Mouse (Mus musculus) intestine, postnatal 0 days (tissue): Measurements from ENCODE around the gene Prkar2b. TPM values are rescaled to one million over a fixed set of nuclear protein-coding genes. Genes with fewer than 3 reads are reported as not detected.
A peak's percentile ranks its signal among the peaks of the same experiment; 100 is the strongest.

Experiments used
- ATAC-seq: fragments of 200-750 bp; cut with Nextera tagmentation; 2 replicates; pipeline ENCODE4 v1.8.0; 2017; ENCODE audit warnings: mild to moderate bottlenecking, moderate TSS enrichment, moderate library complexity
- H3K27ac ChIP-seq: fragments of 300-500 bp; sonication (generic); 2 replicates; pipeline ENCODE4 v1.5.1; 2014; ENCODE audit warnings: mild to moderate bottlenecking, low read depth, low read length, moderate library complexity
- H3K27me3 ChIP-seq: fragments of 300-500 bp; sonication (generic); replicated peaks from 2 replicates; pipeline ENCODE4 v1.6.1; 2014; ENCODE audit warnings: low read length, mixed read lengths; ENCODE audit not compliant: control insufficient read depth, insufficient read depth
- H3K36me3 ChIP-seq: fragments of 300-500 bp; sonication (generic); 2 replicates; pipeline ENCODE4 v1.6.1; 2014; ENCODE audit warnings: mild to moderate bottlenecking, moderate library complexity; ENCODE audit not compliant: control insufficient read depth, insufficient read depth
- H3K4me1 ChIP-seq: fragments of 300-500 bp; sonication (generic); replicated peaks from 2 replicates; pipeline ENCODE4 v1.6.1; 2014; ENCODE audit warnings: antibody characterized with exemption, low read length, mixed read lengths; ENCODE audit not compliant: control insufficient read depth, insufficient read depth
- H3K4me2 ChIP-seq: fragments of 300-500 bp; sonication (generic); replicated peaks from 2 replicates; pipeline ENCODE4 v1.6.1; 2014; ENCODE audit warnings: low read depth, mild to moderate bottlenecking, moderate library complexity
- H3K4me3 ChIP-seq: fragments of 300-500 bp; sonication (generic); 2 replicates; pipeline ENCODE4 v1.5.1; 2014; ENCODE audit warnings: low read depth, low read length
- H3K9ac ChIP-seq: fragments of 300-500 bp; sonication (generic); 2 replicates; pipeline ENCODE4 v1.6.1; 2014; ENCODE audit warnings: mild to moderate bottlenecking, low read depth, low read length
- H3K9me3 ChIP-seq: fragments of 300-500 bp; sonication (generic); 2 replicates; pipeline ENCODE4 v1.6.1; 2016; ENCODE audit warnings: mixed run types; ENCODE audit not compliant: control insufficient read depth
- CTCF ChIP-seq: sonication (generic); IDR thresholded peaks from 2 replicates; pipeline ENCODE4 v1.5.1; 2016; ENCODE audit warnings: low read depth, mild to moderate bottlenecking, control low read depth, antibody characterized with exemption, moderate library complexity
- WGBS: fragments of 180-500 bp; shearing (Covaris S2); extraction: QIAGEN DNeasy Blood & Tissue Kit; methylation state at CpG from one replicate; pipeline ENCODE4 v1.1.7; 2014; 5-methylcytosine and 5-hydroxymethylcytosine counted together
- polyA plus RNA-seq: library from polyadenylated mRNA; unstranded; fragments of >200 nt; fragmentation: Nextera tagmentation; extraction: Ambion mirVana; gene quantifications from 2 replicates; pipeline ENCODE4 v1.2.1, GENCODE M21; 2015

Gene Prkar2b
- polyA plus RNA-seq, 1 experiment from 2014 or later = 12.5 TPM

DNA sequence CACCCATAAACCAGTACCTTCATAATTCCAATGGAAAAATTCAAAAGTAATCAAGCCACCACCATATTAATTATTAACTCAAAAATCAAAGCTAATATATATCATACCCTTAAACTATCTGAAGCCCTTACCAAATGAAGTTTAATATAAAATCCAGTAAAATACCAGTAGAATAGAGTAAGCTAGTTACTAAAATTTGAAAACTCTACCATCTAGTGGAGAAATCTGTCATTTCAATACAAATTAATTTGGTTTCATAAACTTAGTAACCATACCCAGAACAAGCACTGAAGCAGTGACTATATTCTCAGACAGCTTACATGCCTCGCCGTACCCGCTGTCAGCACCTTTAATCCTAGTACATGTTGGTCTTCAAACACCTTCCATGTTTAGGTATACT is 129.3 kb downstream of the Prkar2b start:
- Histone ChIP-seq H3K9ac (no peak overlapping the region), H3K4me1 (no peaks in the 10 kb centered on the region), H3K4me2 (no peak overlapping the region), H3K9me3 (no peaks in the 10 kb centered on the region), H3K27me3 (no peaks in the 10 kb centered on the region), H3K27ac (no peak overlapping the region), H3K4me3 (no peak overlapping the region), H3K36me3 (peaks cover 67% of the 10 kb centered on the region)
- 94% methylated on average over 3 of the region's 3 CpGs for WGBS
- no peak for TF ChIP-seq CTCF
- no peak for ATAC-seq

DNA sequence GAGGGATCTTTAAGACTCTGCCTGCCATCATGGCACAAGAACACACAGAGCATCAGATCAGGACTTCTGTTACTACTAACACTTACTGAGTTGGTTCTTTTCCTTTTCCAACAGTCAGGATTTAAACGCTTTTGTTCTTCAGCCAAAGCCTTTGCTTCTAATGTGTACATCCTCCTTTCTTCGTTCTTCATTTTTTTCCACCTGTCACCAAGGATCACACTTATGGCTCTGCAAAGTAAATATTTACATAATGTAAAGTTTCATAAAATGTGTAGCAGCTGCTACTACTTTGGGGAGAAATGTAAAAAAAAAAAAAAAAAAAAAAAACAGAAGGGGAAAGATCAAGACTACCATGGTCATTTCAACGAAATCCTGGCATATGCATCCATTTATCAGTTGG is 132.6 kb downstream of the Prkar2b start:
- Histone ChIP-seq H3K4me2 (no peak overlapping the region), H3K9me3 (no peaks in the 10 kb centered on the region), H3K27ac (no peak overlapping the region), H3K27me3 (no peaks in the 10 kb centered on the region), H3K36me3 (peaks cover 62% of the 10 kb centered on the region), H3K9ac (no peak overlapping the region), H3K4me3 (no peak overlapping the region), H3K4me1 (no peaks in the 10 kb centered on the region)
- ATAC-seq = no peak
- 51% methylated on average over 3 of the region's 3 CpGs for WGBS
- TF ChIP-seq CTCF = no peak

DNA sequence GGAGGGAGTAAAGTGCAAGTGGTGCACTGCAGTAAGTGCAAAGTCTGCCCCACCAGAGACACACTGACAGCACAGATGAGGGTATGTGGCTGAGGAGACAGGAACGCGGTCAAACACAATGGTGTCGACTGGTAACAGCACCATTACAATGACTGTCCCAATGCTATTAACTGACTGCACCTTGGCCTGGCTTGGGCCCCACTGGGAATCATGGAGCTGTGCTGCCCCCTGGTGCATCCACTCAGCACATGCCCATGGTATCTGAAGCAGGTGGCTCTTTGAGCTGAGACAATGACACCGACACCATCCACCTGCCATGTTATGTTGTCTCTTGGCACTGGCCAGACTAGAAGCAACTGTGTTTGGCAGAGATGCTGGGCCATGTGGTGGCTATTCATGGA is 134.4 kb downstream of the Prkar2b start:
- no peak overlapping the region for H3K4me3 ChIP-seq
- peak overlapping the region; percentile 41; the same call in 1 of the 2 replicates for H3K27ac ChIP-seq
- no peak overlapping the region for H3K9ac ChIP-seq
- no peaks in the 10 kb centered on the region for H3K9me3 ChIP-seq
- H3K27me3 ChIP-seq = no peaks in the 10 kb centered on the region
- WGBS = 43% methylated on average over 4 of the region's 4 CpGs
- ATAC-seq = peak; percentile 89
- peak; percentile 93 for TF ChIP-seq CTCF
- no peak overlapping the region for H3K4me2 ChIP-seq
- no peaks in the 10 kb centered on the region for H3K4me1 ChIP-seq
- H3K36me3 ChIP-seq = peaks cover 50% of the 10 kb centered on the region

DNA sequence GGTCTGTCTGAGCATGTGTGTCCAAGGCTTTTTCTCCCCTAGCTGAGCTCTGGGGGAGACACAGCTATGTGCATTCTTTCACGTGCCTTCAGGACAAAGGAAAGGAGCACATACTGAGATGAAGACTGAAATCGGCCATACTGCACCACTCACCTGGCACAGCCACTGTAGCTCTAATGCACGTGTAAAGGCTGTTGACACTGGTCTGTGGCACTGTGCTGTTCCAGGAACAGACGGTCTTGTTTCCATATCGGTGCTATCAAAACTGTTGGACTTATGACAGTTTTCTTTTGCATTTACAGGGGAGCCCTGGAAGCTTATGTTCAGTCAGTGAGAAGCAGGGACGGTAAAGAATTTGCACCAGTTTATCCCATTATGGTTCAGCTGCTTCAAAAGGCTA is 135.8 kb downstream of the Prkar2b start:
- no peaks in the 10 kb centered on the region for H3K9me3 ChIP-seq
- no peaks in the 10 kb centered on the region for H3K4me1 ChIP-seq
- no peak for TF ChIP-seq CTCF
- 88% methylated on average over 6 of the region's 6 CpGs for WGBS
- H3K27ac ChIP-seq = no peak overlapping the region
- peaks cover 39% of the 10 kb centered on the region for H3K36me3 ChIP-seq
- H3K4me2 ChIP-seq = no peak overlapping the region
- H3K4me3 ChIP-seq = no peak overlapping the region
- no peak for ATAC-seq
- no peaks in the 10 kb centered on the region for H3K27me3 ChIP-seq
- no peak overlapping the region for H3K9ac ChIP-seq

DNA sequence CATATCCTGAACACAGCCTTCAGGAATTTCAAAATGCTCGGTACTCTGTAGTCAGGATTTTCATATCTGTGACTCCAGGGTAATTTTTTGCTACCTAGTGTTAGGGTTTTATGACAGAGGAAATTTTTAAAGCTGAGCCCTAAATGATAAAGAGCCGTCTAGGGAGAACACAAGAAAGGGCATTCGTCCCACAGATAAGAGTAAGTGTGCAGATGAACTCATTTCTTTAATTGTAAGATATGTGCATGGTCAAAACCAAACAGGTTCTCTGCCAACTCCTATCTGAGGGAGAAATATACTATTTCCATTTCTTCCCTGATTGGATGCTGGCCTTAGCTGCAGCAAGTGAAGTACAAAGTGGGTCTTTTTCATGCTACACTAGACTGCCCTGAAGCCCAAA is 137.0 kb downstream of the Prkar2b start:
- H3K4me1 ChIP-seq = no peaks in the 10 kb centered on the region
- no peak overlapping the region for H3K4me2 ChIP-seq
- WGBS = 60% methylated on average over 3 of the region's 3 CpGs
- H3K9ac ChIP-seq = no peak overlapping the region
- ATAC-seq = no peak
- TF ChIP-seq CTCF = no peak
- no peaks in the 10 kb centered on the region for H3K27me3 ChIP-seq
- no peak overlapping the region for H3K27ac ChIP-seq
- peaks cover 42% of the 10 kb centered on the region for H3K36me3 ChIP-seq
- H3K9me3 ChIP-seq = no peaks in the 10 kb centered on the region
- no peak overlapping the region for H3K4me3 ChIP-seq

DNA sequence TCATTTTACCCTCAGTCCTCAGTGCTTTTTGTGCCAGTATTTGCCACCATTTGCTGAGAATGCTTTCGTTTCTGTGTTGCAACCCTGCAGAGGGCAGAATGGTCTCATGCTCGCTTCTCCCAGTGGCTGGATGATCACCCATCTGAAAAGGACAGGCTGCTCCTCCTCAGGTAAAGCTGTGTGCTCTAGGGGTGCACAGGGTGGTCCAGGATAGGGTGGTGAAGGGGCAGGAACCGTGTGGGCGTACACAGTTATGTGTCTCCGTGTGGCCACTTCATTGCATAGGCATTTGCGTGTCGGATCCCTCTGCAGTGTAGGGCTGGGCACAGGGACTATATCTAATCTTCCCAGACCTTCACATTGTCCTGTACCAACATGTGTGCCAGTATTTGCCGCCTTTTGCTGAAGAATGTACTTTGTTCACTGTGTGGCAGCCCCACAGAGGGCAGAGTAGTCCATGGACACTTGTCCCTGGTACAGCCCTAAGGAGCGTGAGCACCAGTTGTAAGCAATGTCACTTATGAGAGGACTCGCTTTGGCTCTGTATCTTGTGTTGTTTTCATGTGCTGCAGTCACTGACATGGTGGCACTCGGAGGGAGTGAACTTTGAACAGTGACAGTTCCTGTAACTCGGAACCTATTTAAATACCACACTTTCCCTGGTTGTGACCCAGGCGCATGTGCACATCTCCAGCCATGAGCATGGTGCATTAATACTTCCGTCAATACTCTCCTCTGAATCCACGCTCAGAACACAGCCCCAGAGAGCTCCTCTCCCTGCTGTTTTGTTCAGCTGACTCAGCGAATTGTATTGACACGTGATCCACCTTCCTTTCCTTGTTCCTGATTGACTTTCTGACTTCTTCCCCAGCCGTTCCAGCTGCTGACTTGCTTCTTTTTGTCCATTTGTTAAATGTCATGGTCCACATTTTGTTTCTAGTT is 140.4 kb downstream of the Prkar2b start:
- no peaks in the 10 kb centered on the region for H3K9me3 ChIP-seq
- H3K9ac ChIP-seq = no peak overlapping the region
- no peak overlapping the region; the same call in 1 of the 2 replicates for H3K4me2 ChIP-seq
- no peaks in the 10 kb centered on the region for H3K27me3 ChIP-seq
- TF ChIP-seq CTCF = no peak
- H3K27ac ChIP-seq = peak overlapping the region; percentile 22; the same call in 1 of the 2 replicates
- WGBS = 67% methylated on average over 18 of the region's 18 CpGs
- H3K4me3 ChIP-seq = no peak overlapping the region
- peaks cover 19% of the 10 kb centered on the region for H3K36me3 ChIP-seq
- no peaks in the 10 kb centered on the region for H3K4me1 ChIP-seq
- ATAC-seq = peak; percentile 81
